ENCODE assay signal across 9 mouse cellular contexts in genomic region chr15:98091841-98092240, GRCm38 (mm10). TPM values are rescaled to one million over a fixed set of nuclear protein-coding genes. Genes with fewer than 3 reads are reported as not detected.
DNase-seq lines count a peak whose midpoint lies in the region; ATAC-seq and TF ChIP-seq lines count a peak whose summit lies in the region.
"Had no signal": no experiment of that assay in that cellular context is flagged by ENCODE, and none has a peak within 500 bp of the region (broad histone marks: within the 10 kb centered on the region; RNA-seq: fewer than 3 reads in every experiment).

No protein-coding gene starts in this region.

- no peak for DNase-seq in layer of hippocampus, adult 2 months (ENCODE audit: low spot score in 2 of 2)
- DNase-seq in layer of hippocampus, postnatal 14 days (ENCODE audit: low spot score in 2 of 2), result no peak
- DNase-seq in ovary, postnatal 36 days (ENCODE audit: low spot score), result no peak
- DNase-seq in adipocyte (ENCODE audit: low spot score), result no peak
- DNase-seq in spleen, postnatal 4 days (ENCODE audit: low spot score in 2 of 2), result no peak
- DNase-seq: gastrocnemius, postnatal 10 days had no signal

- WGBS in embryonic facial prominence, embryonic 15.5 days, result 17% methylated on average over 4 of the region's 4 CpGs
- 12% methylated on average over 4 of the region's 4 CpGs for WGBS in intestine, postnatal 0 days
- WGBS in neural tube, embryonic 12.5 days, result 35% methylated on average over 4 of the region's 4 CpGs

- H3K4me1 ChIP-seq in embryonic facial prominence, embryonic 15.5 days, result peaks cover 15% of the 10 kb centered on the region
- H3K4me1 ChIP-seq in intestine, postnatal 0 days (replicated peaks; ENCODE audit: control insufficient read depth, insufficient read depth, low read length), result no peaks in the 10 kb centered on the region
- H3K4me1 ChIP-seq in neural tube, embryonic 12.5 days, result peaks cover 11% of the 10 kb centered on the region

- peak overlapping the region; percentile 98 for H3K4me3 ChIP-seq in layer of hippocampus, adult 2 months
- peak overlapping the region; percentile 99 for H3K4me3 ChIP-seq in embryonic facial prominence, embryonic 15.5 days (replicated peaks)
- peak overlapping the region; percentile 96; the same call in 1 of the 2 replicates for H3K4me3 ChIP-seq in intestine, postnatal 0 days (ENCODE audit: low read depth, low read length)
- peak overlapping the region; percentile 89 for H3K4me3 ChIP-seq in neural tube, embryonic 12.5 days

- H3K4me2 ChIP-seq in embryonic facial prominence, embryonic 15.5 days (replicated peaks), result peak overlapping the region; percentile 65
- H3K4me2 ChIP-seq in intestine, postnatal 0 days (replicated peaks; ENCODE audit: low read depth), result peak overlapping the region; percentile 80
- H3K4me2 ChIP-seq in neural tube, embryonic 12.5 days (replicated peaks), result peak overlapping the region; percentile 75

- 0 out of 2 replicates have a peak, but pooled peaks cover 7% of the 10 kb centered on the region for H3K36me3 ChIP-seq in embryonic facial prominence, embryonic 15.5 days
- H3K36me3 ChIP-seq in intestine, postnatal 0 days (ENCODE audit: control insufficient read depth, insufficient read depth), result peaks cover 12% of the 10 kb centered on the region; the same call in 1 of the 2 replicates
- peaks cover 8% of the 10 kb centered on the region; the same call in 1 of the 2 replicates for H3K36me3 ChIP-seq in neural tube, embryonic 12.5 days

- TF ChIP-seq CTCF in layer of hippocampus, adult 2 months (conservative IDR thresholded peaks at IDR 0.05), result no peak
- TF ChIP-seq CTCF in intestine, postnatal 0 days (IDR thresholded peaks at IDR 0.05; ENCODE audit: low read depth), result no peak

- no peaks in the 10 kb centered on the region for H3K27me3 ChIP-seq in embryonic facial prominence, embryonic 15.5 days
- H3K27me3 ChIP-seq in intestine, postnatal 0 days (replicated peaks; ENCODE audit: control insufficient read depth, insufficient read depth, low read length), result no peaks in the 10 kb centered on the region
- no peaks in the 10 kb centered on the region for H3K27me3 ChIP-seq in neural tube, embryonic 12.5 days (replicated peaks)

- no peak overlapping the region for H3K9ac ChIP-seq in embryonic facial prominence, embryonic 15.5 days
- H3K9ac ChIP-seq in intestine, postnatal 0 days (ENCODE audit: low read depth, low read length), result no peak overlapping the region
- H3K9ac ChIP-seq in neural tube, embryonic 12.5 days, result peak overlapping the region; percentile 89

- no peaks in the 10 kb centered on the region for H3K9me3 ChIP-seq in embryonic facial prominence, embryonic 15.5 days (replicated peaks)
- H3K9me3 ChIP-seq in intestine, postnatal 0 days (ENCODE audit: control insufficient read depth), result no peaks in the 10 kb centered on the region
- no peaks in the 10 kb centered on the region for H3K9me3 ChIP-seq in neural tube, embryonic 12.5 days

- ATAC-seq in embryonic facial prominence, embryonic 15.5 days (ENCODE audit: insufficient number of reproducible peaks, low FRiP score, low TSS enrichment, low read depth), result no peak
- no peak for ATAC-seq in intestine, postnatal 0 days
- ATAC-seq in neural tube, embryonic 12.5 days (ENCODE audit: low FRiP score, low read depth), result no peak

- no peak overlapping the region for H3K27ac ChIP-seq in layer of hippocampus, adult 2 months
- 0 out of 2 replicates have a peak overlapping the region, but pooled peaks have one; percentile 4 for H3K27ac ChIP-seq in embryonic facial prominence, embryonic 15.5 days (replicated peaks)
- no peak overlapping the region for H3K27ac ChIP-seq in intestine, postnatal 0 days (ENCODE audit: low read depth, low read length)
- no peak overlapping the region for H3K27ac ChIP-seq in neural tube, embryonic 12.5 days

RNA-seq across cellular contexts. Expression of gene Pfkm, which starts 0.5 kb away (rescaled TPM):
- 100 to 1,000 TPM; 333 to 349 TPM for total RNA-seq in layer of hippocampus, adult 2 months (2021)
- 100 to 1,000 TPM; 309 to 311 TPM for total RNA-seq in layer of hippocampus, postnatal 14 days (2021)
- polyA plus RNA-seq in embryonic facial prominence, embryonic 15.5 days (2015; fragmentation: Nextera tagmentation; extraction: Ambion mirVana), result 49.2 and 49.9 TPM in 2 replicates
- 15.6 and 17.3 TPM in 2 replicates for polyA plus RNA-seq in intestine, postnatal 0 days (2015; fragmentation: Nextera tagmentation; extraction: Ambion mirVana)
- polyA plus RNA-seq in neural tube, embryonic 12.5 days (2016; fragmentation: Nextera tagmentation; extraction: Ambion mirVana), result 50.4 and 50.9 TPM in 2 replicates

RNA-seq across cellular contexts. Expression of gene Senp1, which starts 1.7 kb away (rescaled TPM):
- total RNA-seq in layer of hippocampus, adult 2 months (2021), result 10 to 100 TPM; 12.7 to 13.5 TPM
- total RNA-seq in layer of hippocampus, postnatal 14 days (2021), result 10 to 100 TPM; 13.5 to 13.7 TPM
- 27.8 and 28.1 TPM in 2 replicates for polyA plus RNA-seq in embryonic facial prominence, embryonic 15.5 days (2015; fragmentation: Nextera tagmentation; extraction: Ambion mirVana)
- polyA plus RNA-seq in intestine, postnatal 0 days (2015; fragmentation: Nextera tagmentation; extraction: Ambion mirVana), result 7.3 and 8.6 TPM in 2 replicates
- polyA plus RNA-seq in neural tube, embryonic 12.5 days (2016; fragmentation: Nextera tagmentation; extraction: Ambion mirVana), result 31.6 and 33.1 TPM in 2 replicates
